Mouse (Mus musculus): ENCODE measurements around the gene B3glct. TPM values are rescaled to one million over a fixed set of nuclear protein-coding genes. Genes with fewer than 3 reads are reported as not detected.

Gene B3glct
- 6.0 and 7.2 TPM in 2 replicates for total RNA-seq (2012; rRNA removed)

- no peak for TF ChIP-seq ZC3H11A (IDR thresholded peaks at IDR 0.05; ENCODE audit: borderline replicate concordance, low read depth, low read length)
- TF ChIP-seq HCFC1 (IDR thresholded peaks at IDR 0.05; ENCODE audit: borderline replicate concordance, insufficient read depth, low read length) = no peak
- TF ChIP-seq CHD2 (IDR thresholded peaks at IDR 0.05; ENCODE audit: low read depth, low read length) = no peak
- TF ChIP-seq MAFK (IDR thresholded peaks at IDR 0.05; ENCODE audit: insufficient read depth, low read depth, low read length) = no peak
- TF ChIP-seq ZNF384 (IDR thresholded peaks at IDR 0.05; ENCODE audit: low read depth, low read length) = no peak
- in situ Hi-C loops (cut with MboI; ENCODE audit: low sequenced_read_pairs in 2 of 2, unreplicated experiment in 2 of 2) = no loop called here
- H3K27ac ChIP-seq (ENCODE audit: insufficient read depth, low read depth, low read length, poor library complexity, severe bottlenecking) = peak within 1 kb of the TSS; percentile 73
Observed at GRCm38 (mm10) chr5:149678100-149678989, at the start of gene B3glct. TSS of gene B3glct (plus strand) at chr5:149678230.

GRCm38 (mm10) chr5:149634409-149635035 is 43.5 kb upstream of the B3glct start:
- H3K9me3 ChIP-seq (ENCODE audit: control insufficient read depth, insufficient read depth, low read depth, low read length) = no peaks in the 10 kb centered on the region
- H3K9ac ChIP-seq (ENCODE audit: insufficient read depth, low read depth, low read length, poor library complexity, severe bottlenecking) = peak overlapping the region; percentile 89
- H3K27ac ChIP-seq (ENCODE audit: insufficient read depth, low read depth, low read length, poor library complexity, severe bottlenecking) = no peak overlapping the region
- no peak for TF ChIP-seq CHD2 (IDR thresholded peaks at IDR 0.05; ENCODE audit: low read depth, low read length)
- TF ChIP-seq ZNF384 (IDR thresholded peaks at IDR 0.05; ENCODE audit: low read depth, low read length) = no peak
- no peak for TF ChIP-seq ZC3H11A (IDR thresholded peaks at IDR 0.05; ENCODE audit: borderline replicate concordance, low read depth, low read length)
- TF ChIP-seq MAFK (IDR thresholded peaks at IDR 0.05; ENCODE audit: insufficient read depth, low read depth, low read length) = no peak
- no peak for TF ChIP-seq HCFC1 (IDR thresholded peaks at IDR 0.05; ENCODE audit: borderline replicate concordance, insufficient read depth, low read length)
- peaks cover 41% of the 10 kb centered on the region for H3K36me3 ChIP-seq (ENCODE audit: control insufficient read depth, insufficient read depth, low read length, poor library complexity, severe bottlenecking)
- H3K4me3 ChIP-seq (ENCODE audit: insufficient read depth in 1 of 2, low read depth in 1 of 2, low read length in 2 of 2, poor library complexity in 1 of 2, severe bottlenecking in 1 of 2) = peak overlapping the region; percentile 79 to 86
- peaks cover 0 to 8% of the 10 kb centered on the region in 2 experiments; a peak in 2 of 4 replicates for H3K4me1 ChIP-seq (ENCODE audit: control insufficient read depth in 2 of 2, insufficient read depth in 2 of 2, low read length in 2 of 2, poor library complexity in 1 of 2)
- no peak for DNase-seq (ENCODE audit: low read depth, low spot score)
- in situ Hi-C loops (cut with MboI; ENCODE audit: low sequenced_read_pairs in 2 of 2, unreplicated experiment in 2 of 2) = no loop called here

More at GRCm38 (mm10) chr5:149678100-149678989, at the start of gene B3glct:
- Histone ChIP-seq H3K4me1 (ENCODE audit: control insufficient read depth in 2 of 2, insufficient read depth in 2 of 2, low read length in 2 of 2, poor library complexity in 1 of 2) (no peaks in the 10 kb centered on the region; a peak in 1 of 4 replicates), H3K9me3 (ENCODE audit: control insufficient read depth, insufficient read depth, low read depth, low read length) (peaks cover 6% of the 10 kb centered on the region; the same call in 1 of the 2 replicates), H3K4me3 (ENCODE audit: insufficient read depth in 1 of 2, low read depth in 1 of 2, low read length in 2 of 2, poor library complexity in 1 of 2, severe bottlenecking in 1 of 2) (peak within 1 kb of the TSS; percentile 86 to 98), H3K36me3 (ENCODE audit: control insufficient read depth, insufficient read depth, low read length, poor library complexity, severe bottlenecking) (no peaks in the 10 kb centered on the region), H3K9ac (ENCODE audit: insufficient read depth, low read depth, low read length, poor library complexity, severe bottlenecking) (peak within 1 kb of the TSS; percentile 89)
- DNase-seq (ENCODE audit: low read depth, low spot score) = peak; percentile 56

- peaks cover 0 to 8% of the 10 kb centered on the region in 2 experiments; a peak in 2 of 4 replicates for H3K4me1 ChIP-seq (ENCODE audit: control insufficient read depth in 2 of 2, insufficient read depth in 2 of 2, low read length in 2 of 2, poor library complexity in 1 of 2)
- H3K27ac ChIP-seq (ENCODE audit: insufficient read depth, low read depth, low read length, poor library complexity, severe bottlenecking) = peak overlapping the region; percentile 50; the same call in 1 of the 2 replicates
- in situ Hi-C loops (cut with MboI; ENCODE audit: low sequenced_read_pairs in 2 of 2, unreplicated experiment in 2 of 2) = no loop called here
- DNase-seq (ENCODE audit: low read depth, low spot score) = no peak
- peaks cover 32% of the 10 kb centered on the region for H3K36me3 ChIP-seq (ENCODE audit: control insufficient read depth, insufficient read depth, low read length, poor library complexity, severe bottlenecking)
- peak overlapping the region; percentile 79 to 86 for H3K4me3 ChIP-seq (ENCODE audit: insufficient read depth in 1 of 2, low read depth in 1 of 2, low read length in 2 of 2, poor library complexity in 1 of 2, severe bottlenecking in 1 of 2)
- H3K9me3 ChIP-seq (ENCODE audit: control insufficient read depth, insufficient read depth, low read depth, low read length) = no peaks in the 10 kb centered on the region
- TF ChIP-seq CHD2 (IDR thresholded peaks at IDR 0.05; ENCODE audit: low read depth, low read length) = no peak
- H3K9ac ChIP-seq (ENCODE audit: insufficient read depth, low read depth, low read length, poor library complexity, severe bottlenecking) = peak overlapping the region; percentile 89
Observed at GRCm38 (mm10) chr5:149635556-149635955, 42.5 kb upstream of the B3glct start.

GRCm38 (mm10) chr5:149636075-149636920 is 41.7 kb upstream of the B3glct start, which contains the start of gene Hsph1:
TSS of gene Hsph1 (minus strand) at chr5:149636376.
- Histone ChIP-seq H3K9ac (ENCODE audit: insufficient read depth, low read depth, low read length, poor library complexity, severe bottlenecking) (peak within 1 kb of the TSS; percentile 89), H3K36me3 (ENCODE audit: control insufficient read depth, insufficient read depth, low read length, poor library complexity, severe bottlenecking) (peaks cover 25% of the 10 kb centered on the region), H3K27ac (ENCODE audit: insufficient read depth, low read depth, low read length, poor library complexity, severe bottlenecking) (peak within 1 kb of the TSS; percentile 75), H3K4me1 (ENCODE audit: control insufficient read depth in 2 of 2, insufficient read depth in 2 of 2, low read length in 2 of 2, poor library complexity in 1 of 2) (peaks cover 0 to 9% of the 10 kb centered on the region in 2 experiments; a peak in 2 of 4 replicates), H3K4me3 (ENCODE audit: insufficient read depth in 1 of 2, low read depth in 1 of 2, low read length in 2 of 2, poor library complexity in 1 of 2, severe bottlenecking in 1 of 2) (peak within 1 kb of the TSS; percentile 79 to 86), H3K9me3 (ENCODE audit: control insufficient read depth, insufficient read depth, low read depth, low read length) (no peaks in the 10 kb centered on the region)
- DNase-seq (ENCODE audit: low read depth, low spot score) = peak; percentile 96
- in situ Hi-C loops (cut with MboI; ENCODE audit: low sequenced_read_pairs in 2 of 2, unreplicated experiment in 2 of 2) = no loop called here
- no peak for TF ChIP-seq CHD2 (IDR thresholded peaks at IDR 0.05; ENCODE audit: low read depth, low read length)
- no peak for TF ChIP-seq ZNF384 (IDR thresholded peaks at IDR 0.05; ENCODE audit: low read depth, low read length)
- TF ChIP-seq MAFK (IDR thresholded peaks at IDR 0.05; ENCODE audit: insufficient read depth, low read depth, low read length) = no peak
- TF ChIP-seq ZC3H11A (IDR thresholded peaks at IDR 0.05; ENCODE audit: borderline replicate concordance, low read depth, low read length) = no peak
- TF ChIP-seq HCFC1 (IDR thresholded peaks at IDR 0.05; ENCODE audit: borderline replicate concordance, insufficient read depth, low read length) = peak; percentile 100
